Mouse (Mus musculus) heart, embryonic 12.5 days (tissue): ENCODE results near the gene Anxa4. TPM values are rescaled to one million over a fixed set of nuclear protein-coding genes. Genes with fewer than 3 reads are reported as not detected.

ENCODE experiments used
- ATAC-seq: fragments of 200-750 bp; cut with Nextera tagmentation; 2 replicates; pipeline ENCODE4 v1.8.0; 2017; ENCODE audit warnings: moderate TSS enrichment, moderate library complexity; ENCODE audit not compliant: insufficient number of reproducible peaks, low FRiP score
- H3K27ac ChIP-seq: fragments of 300-500 bp; sonication (generic); 2 replicates; pipeline ENCODE4 v1.5.1; 2016; ENCODE audit warnings: mild to moderate bottlenecking, moderate library complexity; ENCODE audit not compliant: poor library complexity, severe bottlenecking
- H3K27me3 ChIP-seq: fragments of 300-500 bp; sonication (generic); replicated peaks from 2 replicates; pipeline ENCODE4 v1.6.1; 2016; ENCODE audit warnings: mild to moderate bottlenecking, moderate library complexity
- H3K36me3 ChIP-seq: fragments of 300-500 bp; sonication (generic); 2 replicates; pipeline ENCODE4 v1.6.1; 2016; ENCODE audit warnings: mild to moderate bottlenecking, moderate library complexity
- H3K4me1 ChIP-seq: fragments of 300-500 bp; sonication (generic); replicated peaks from 2 replicates; pipeline ENCODE4 v1.6.1; 2016; ENCODE audit warnings: mild to moderate bottlenecking
- H3K4me2 ChIP-seq: fragments of 300-500 bp; sonication (generic); 2 replicates; pipeline ENCODE4 v1.6.1; 2016; ENCODE audit warnings: mild to moderate bottlenecking, moderate library complexity
- H3K4me3 ChIP-seq: fragments of 300-500 bp; sonication (generic); 2 replicates; pipeline ENCODE4 v1.5.1; 2016; ENCODE audit warnings: mild to moderate bottlenecking
- H3K9ac ChIP-seq: fragments of 300-500 bp; sonication (generic); 2 replicates; pipeline ENCODE4 v1.6.1; 2016; ENCODE audit warnings: mild to moderate bottlenecking, moderate library complexity
- H3K9me3 ChIP-seq: fragments of 300-500 bp; sonication (generic); replicated peaks from 2 replicates; pipeline ENCODE4 v1.6.1; 2016; ENCODE audit warnings: mild to moderate bottlenecking, moderate library complexity
- WGBS: fragments of 180-500 bp; shearing (Covaris S2); methylation state at CpG from one replicate; pipeline ENCODE4 v1.1.7; 2016; 5-methylcytosine and 5-hydroxymethylcytosine counted together
- polyA plus RNA-seq: library from polyadenylated mRNA; unstranded; fragments of >200 nt; fragmentation: Nextera tagmentation; extraction: Ambion mirVana; gene quantifications from 2 replicates; pipeline ENCODE4 v1.2.1, GENCODE M21; 2016

Gene Anxa4
- polyA plus RNA-seq, 1 experiment from 2014 or later = 17.6 TPM

GRCm38 (mm10) chr6:86822285-86823050, 29.1 kb upstream of the Anxa4 start:
- Histone ChIP-seq H3K4me1 (peaks cover 19% of the 10 kb centered on the region), H3K9ac (peak overlapping the region; percentile 49), H3K9me3 (no peaks in the 10 kb centered on the region), H3K27ac (no peak overlapping the region), H3K27me3 (no peaks in the 10 kb centered on the region; the same call in 1 of the 2 replicates), H3K4me2 (peak overlapping the region; percentile 72), H3K36me3 (no peaks in the 10 kb centered on the region), H3K4me3 (peak overlapping the region; percentile 42)
- 0 out of 2 replicates have a peak, but pooled peaks have one; percentile 30 for ATAC-seq
- 5% methylated on average over 19 of the region's 19 CpGs for WGBS

- no peak overlapping the region for H3K9ac ChIP-seq
- H3K4me3 ChIP-seq = no peak overlapping the region
- WGBS = 60% methylated on average over 7 of the region's 7 CpGs
- no peak overlapping the region for H3K4me2 ChIP-seq
- H3K36me3 ChIP-seq = no peaks in the 10 kb centered on the region
- H3K4me1 ChIP-seq = peaks cover 30% of the 10 kb centered on the region
- H3K27me3 ChIP-seq = no peaks in the 10 kb centered on the region; the same call in 1 of the 2 replicates
- no peaks in the 10 kb centered on the region for H3K9me3 ChIP-seq
- no peak for ATAC-seq
- H3K27ac ChIP-seq = no peak overlapping the region
These were observed 27.3 kb upstream of the Anxa4 start for GRCm38 (mm10) chr6:86820690-86821089.

DNA sequence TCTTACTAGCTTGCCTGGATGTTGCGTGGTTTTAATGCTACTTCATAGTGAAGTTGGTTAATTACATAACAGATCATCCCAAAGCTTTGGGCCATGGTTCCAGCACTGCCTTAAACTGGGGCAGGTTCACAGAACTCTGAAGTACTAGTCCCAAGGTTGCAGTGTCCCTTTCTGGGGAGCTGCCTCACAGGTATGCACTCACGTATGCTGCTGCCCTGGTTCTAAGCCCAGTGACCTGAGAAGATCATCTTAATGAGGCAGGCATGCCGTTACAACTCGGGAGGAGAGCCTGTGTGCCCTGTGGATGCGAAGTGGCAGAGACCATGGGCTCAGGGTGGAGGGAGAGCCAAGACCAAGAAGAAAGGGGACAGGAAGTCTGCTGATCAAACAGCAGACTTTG, 26.5 kb upstream of the Anxa4 start:
- no peaks in the 10 kb centered on the region; the same call in 1 of the 2 replicates for H3K27me3 ChIP-seq
- no peaks in the 10 kb centered on the region for H3K9me3 ChIP-seq
- H3K4me2 ChIP-seq = no peak overlapping the region
- no peak for ATAC-seq
- peaks cover 34% of the 10 kb centered on the region for H3K4me1 ChIP-seq
- no peak overlapping the region for H3K9ac ChIP-seq
- H3K36me3 ChIP-seq = no peaks in the 10 kb centered on the region
- no peak overlapping the region for H3K27ac ChIP-seq
- WGBS = 77% methylated on average over 5 of the region's 5 CpGs
- no peak overlapping the region for H3K4me3 ChIP-seq

GRCm38 (mm10) chr6:86818914-86819313, 25.5 kb upstream of the Anxa4 start:
- Histone ChIP-seq H3K9me3 (no peaks in the 10 kb centered on the region), H3K4me1 (peaks cover 33% of the 10 kb centered on the region), H3K9ac (no peak overlapping the region), H3K4me2 (no peak overlapping the region), H3K27me3 (no peaks in the 10 kb centered on the region), H3K4me3 (no peak overlapping the region), H3K27ac (no peak overlapping the region), H3K36me3 (no peaks in the 10 kb centered on the region)
- no peak for ATAC-seq
- 74% methylated on average over 4 of the region's 4 CpGs for WGBS

DNA sequence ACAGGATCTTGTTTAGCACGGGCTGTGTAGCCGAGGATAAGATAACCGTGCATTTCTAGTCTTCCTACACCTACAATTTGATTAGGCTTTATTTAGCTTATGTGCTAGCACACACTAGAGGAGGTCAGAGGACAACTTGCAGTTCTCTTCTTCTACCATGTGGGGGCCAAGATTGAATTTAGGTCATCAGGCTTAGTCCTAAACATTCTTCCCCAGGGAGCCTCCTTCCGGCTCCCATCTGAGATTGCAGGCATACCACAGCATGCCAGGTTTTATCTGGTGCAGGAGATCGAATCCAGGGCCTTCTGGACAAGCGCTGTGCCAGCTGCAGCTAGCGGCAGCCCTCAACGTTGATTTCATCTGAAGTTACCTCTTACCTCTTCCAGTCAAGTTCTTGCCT, 23.2 kb upstream of the Anxa4 start:
- ATAC-seq = no peak
- H3K4me2 ChIP-seq = no peak overlapping the region
- H3K9ac ChIP-seq = no peak overlapping the region
- peaks cover 15% of the 10 kb centered on the region for H3K4me1 ChIP-seq
- H3K27ac ChIP-seq = no peak overlapping the region
- H3K27me3 ChIP-seq = no peaks in the 10 kb centered on the region
- H3K4me3 ChIP-seq = no peak overlapping the region
- 5% methylated on average over 8 of the region's 8 CpGs for WGBS
- no peaks in the 10 kb centered on the region for H3K36me3 ChIP-seq
- no peaks in the 10 kb centered on the region for H3K9me3 ChIP-seq

GRCm38 (mm10) chr6:86815436-86815835, 22.1 kb upstream of the Anxa4 start:
- Histone ChIP-seq H3K9me3 (no peaks in the 10 kb centered on the region), H3K27ac (no peak overlapping the region), H3K9ac (no peak overlapping the region), H3K4me3 (0 out of 2 replicates have a peak overlapping the region, but pooled peaks have one; percentile 12), H3K4me1 (peaks cover 15% of the 10 kb centered on the region), H3K4me2 (peak overlapping the region; percentile 54), H3K27me3 (no peaks in the 10 kb centered on the region), H3K36me3 (no peaks in the 10 kb centered on the region)
- WGBS = 1% methylated on average over 7 of the region's 7 CpGs
- ATAC-seq = no peak

GRCm38 (mm10) chr6:86814926-86815325, 21.5 kb upstream of the Anxa4 start:
- 59% methylated on average over 3 of the region's 3 CpGs for WGBS
- no peak for ATAC-seq
- peaks cover 15% of the 10 kb centered on the region for H3K4me1 ChIP-seq
- H3K36me3 ChIP-seq = no peaks in the 10 kb centered on the region
- H3K4me2 ChIP-seq = peak overlapping the region; percentile 54
- no peaks in the 10 kb centered on the region for H3K9me3 ChIP-seq
- no peak overlapping the region for H3K9ac ChIP-seq
- no peak overlapping the region for H3K27ac ChIP-seq
- no peaks in the 10 kb centered on the region for H3K27me3 ChIP-seq
- H3K4me3 ChIP-seq = no peak overlapping the region

- no peak for ATAC-seq
- H3K4me2 ChIP-seq = no peak overlapping the region
- H3K27ac ChIP-seq = no peak overlapping the region
- H3K9ac ChIP-seq = no peak overlapping the region
- 17% methylated on average over 3 of the region's 3 CpGs for WGBS
- H3K36me3 ChIP-seq = no peaks in the 10 kb centered on the region
- no peaks in the 10 kb centered on the region for H3K9me3 ChIP-seq
- H3K27me3 ChIP-seq = peaks cover 1% of the 10 kb centered on the region; the same call in 1 of the 2 replicates
- peaks cover 15% of the 10 kb centered on the region for H3K4me1 ChIP-seq
- no peak overlapping the region for H3K4me3 ChIP-seq
These were observed 20.0 kb upstream of the Anxa4 start for GRCm38 (mm10) chr6:86813341-86813740.

DNA sequence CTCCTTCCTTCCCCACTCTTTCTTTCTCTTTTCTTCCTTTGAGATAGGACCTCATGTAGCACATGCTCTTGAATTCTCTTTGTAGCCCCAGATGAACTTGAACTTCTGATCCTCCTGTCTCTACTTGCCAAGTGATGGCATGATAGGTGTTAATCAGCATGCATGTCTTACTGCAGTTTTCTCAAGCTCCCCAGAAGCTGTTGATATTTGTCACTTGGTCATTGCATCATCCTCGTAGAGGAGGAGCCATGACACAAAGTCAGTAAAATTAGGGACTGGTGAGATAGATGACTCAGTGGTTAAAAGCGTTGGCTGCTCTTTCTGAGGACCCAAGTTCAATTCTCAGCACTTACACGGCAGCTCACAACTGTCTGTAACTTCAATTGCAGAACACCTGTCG, 19.5 kb upstream of the Anxa4 start:
- 43% methylated on average over 4 of the region's 4 CpGs for WGBS
- H3K4me3 ChIP-seq = no peak overlapping the region
- H3K27ac ChIP-seq = no peak overlapping the region
- H3K36me3 ChIP-seq = no peaks in the 10 kb centered on the region
- H3K27me3 ChIP-seq = peaks cover 6% of the 10 kb centered on the region
- H3K9me3 ChIP-seq = no peaks in the 10 kb centered on the region
- no peak overlapping the region for H3K9ac ChIP-seq
- no peak for ATAC-seq
- H3K4me2 ChIP-seq = no peak overlapping the region
- H3K4me1 ChIP-seq = peaks cover 15% of the 10 kb centered on the region

DNA sequence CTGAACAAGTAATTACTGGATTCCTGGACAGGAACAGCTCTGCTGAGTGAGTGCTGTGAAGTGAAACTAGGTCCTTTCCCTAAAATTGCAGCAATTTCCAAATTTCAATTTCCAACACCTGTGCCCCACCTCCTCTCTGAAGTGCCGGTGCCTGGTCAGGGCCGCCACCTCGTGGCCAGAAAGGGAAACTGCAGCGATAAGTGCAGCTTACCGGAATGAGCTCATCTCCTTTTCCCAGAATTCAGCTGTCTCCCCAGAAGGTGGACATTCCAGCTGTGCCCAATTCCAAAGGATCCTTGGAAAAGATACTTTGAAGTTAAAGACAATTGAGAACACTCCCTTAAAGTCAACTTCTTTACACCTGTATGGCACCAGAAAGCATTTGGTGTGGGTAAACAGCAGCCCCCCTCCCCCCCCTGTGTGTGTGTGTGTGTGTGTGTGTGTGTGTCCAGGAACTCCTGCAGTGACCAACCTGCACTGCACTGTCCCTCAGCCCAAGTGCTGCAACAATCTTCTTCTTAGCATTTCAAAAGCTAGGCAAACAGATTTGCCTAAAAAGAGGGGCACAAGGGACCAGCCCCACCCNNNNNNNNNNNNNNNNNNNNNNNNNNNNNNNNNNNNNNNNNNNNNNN, 13.2 kb upstream of the Anxa4 start:
- no peak overlapping the region for H3K4me2 ChIP-seq
- ATAC-seq = 0 out of 2 replicates have a peak, but pooled peaks have one; percentile 22
- H3K9me3 ChIP-seq = no peaks in the 10 kb centered on the region
- no peaks in the 10 kb centered on the region for H3K36me3 ChIP-seq
- under 1% methylated on average over 5 of the region's 5 CpGs for WGBS
- H3K9ac ChIP-seq = no peak overlapping the region
- H3K4me3 ChIP-seq = no peak overlapping the region
- H3K27ac ChIP-seq = no peak overlapping the region
- peaks cover 7% of the 10 kb centered on the region for H3K27me3 ChIP-seq
- no peaks in the 10 kb centered on the region for H3K4me1 ChIP-seq

DNA sequence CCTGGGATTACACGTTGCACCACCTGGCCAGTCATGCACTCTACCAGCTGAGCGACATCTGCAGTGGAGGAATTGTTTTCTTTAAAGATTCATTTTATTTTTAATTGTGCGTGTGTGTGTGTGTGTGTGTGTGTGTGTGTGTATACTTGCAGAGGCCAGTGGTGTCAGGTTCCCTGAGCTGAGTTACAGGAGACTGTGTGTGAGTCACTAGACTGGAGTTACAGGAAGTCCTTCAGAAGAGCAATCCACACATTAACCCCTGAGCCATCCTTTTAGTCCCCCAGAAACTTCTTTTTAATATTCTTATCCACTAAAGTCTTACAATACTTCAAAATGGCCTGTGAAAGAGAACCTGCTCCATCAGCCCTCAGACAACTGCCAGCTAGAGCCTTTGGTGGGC, 11.3 kb upstream of the Anxa4 start:
- Histone ChIP-seq H3K27me3 (peaks cover 7% of the 10 kb centered on the region), H3K4me3 (no peak overlapping the region), H3K27ac (no peak overlapping the region), H3K4me2 (no peak overlapping the region), H3K36me3 (no peaks in the 10 kb centered on the region), H3K9me3 (no peaks in the 10 kb centered on the region), H3K9ac (no peak overlapping the region), H3K4me1 (no peaks in the 10 kb centered on the region)
- 74% methylated on average over 3 of the region's 3 CpGs for WGBS
- ATAC-seq = no peak
